Mouse (Mus musculus) gastrocnemius, postnatal 25 days (tissue): ENCODE measurements around the gene Megf8. TPM values are rescaled to one million over a fixed set of nuclear protein-coding genes. Genes with fewer than 3 reads are reported as not detected.
A peak's percentile ranks its signal among the peaks of the same experiment; 100 is the strongest.

Experiments used
- DNase-seq: peaks from one replicate; pipeline ENCODE4 v3.0.0; 2022
- total RNA-seq, 2 experiments: library from RNA; stranded (reverse); gene quantifications; 1 replicate in 1 of 2; 2 replicates in 1 of 2; pipeline ENCODE4 v1.2.3; 2021

Megf8 gene
- total RNA-seq, 2 experiments from 2014 or later, result 15.5 to 18.7 TPM

DNA sequence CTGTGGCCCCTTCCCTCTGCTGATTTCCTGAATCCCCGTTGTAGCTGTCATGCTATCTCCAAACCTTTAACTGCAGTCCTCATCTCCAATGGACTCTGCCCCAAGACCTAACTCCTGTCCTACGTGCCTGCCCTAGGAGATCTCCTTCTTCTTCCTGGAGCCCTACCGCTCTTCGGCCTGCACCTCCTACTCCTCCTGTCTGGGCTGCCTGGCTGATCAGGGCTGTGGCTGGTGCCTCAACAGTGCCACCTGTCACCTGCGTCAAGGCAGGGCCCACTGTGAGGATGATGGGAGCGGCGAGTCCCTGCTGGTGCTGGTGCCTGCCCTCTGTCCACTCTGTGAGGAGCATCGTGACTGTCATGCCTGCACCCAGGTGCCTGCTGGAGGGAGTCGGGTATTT lies 22.4 kb downstream of the Megf8 start:
- no peak for DNase-seq

DNA sequence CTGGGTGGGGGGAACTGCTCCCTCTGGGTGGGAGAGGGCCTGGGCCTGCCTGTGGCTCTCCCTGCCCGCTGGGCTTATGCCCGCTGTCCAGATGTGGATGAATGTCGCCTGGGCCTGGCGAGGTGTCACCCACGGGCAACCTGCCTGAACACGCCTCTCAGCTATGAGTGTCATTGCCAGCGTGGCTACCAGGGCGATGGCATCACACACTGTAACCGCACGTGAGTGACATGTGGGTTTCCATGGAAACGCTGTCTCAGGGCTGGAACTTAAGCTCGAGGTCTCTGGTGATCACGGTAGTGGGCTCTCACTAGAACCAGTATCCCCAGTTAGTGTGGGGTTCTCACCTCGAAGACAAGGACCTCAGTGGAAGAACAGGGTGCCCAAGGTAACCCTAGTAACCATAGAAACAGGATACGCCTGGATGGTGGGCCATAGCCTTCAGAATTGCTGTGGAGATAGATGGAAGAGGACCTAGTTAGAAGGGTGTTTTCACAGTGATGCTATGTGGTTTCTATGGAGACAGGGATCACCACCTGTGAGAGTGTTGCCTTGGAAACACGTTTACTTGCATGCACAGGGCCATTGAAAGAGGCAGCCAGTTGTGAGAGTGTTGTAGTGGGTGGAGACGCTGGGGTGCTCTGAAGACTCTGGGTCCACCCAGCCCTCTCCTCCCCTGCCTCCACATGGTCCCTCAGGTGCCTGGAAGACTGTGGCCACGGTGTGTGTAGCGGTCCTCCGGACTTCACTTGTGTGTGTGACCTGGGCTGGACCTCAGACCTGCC lies 24.2 kb downstream of the Megf8 start:
- DNase-seq, result no peak

DNA sequence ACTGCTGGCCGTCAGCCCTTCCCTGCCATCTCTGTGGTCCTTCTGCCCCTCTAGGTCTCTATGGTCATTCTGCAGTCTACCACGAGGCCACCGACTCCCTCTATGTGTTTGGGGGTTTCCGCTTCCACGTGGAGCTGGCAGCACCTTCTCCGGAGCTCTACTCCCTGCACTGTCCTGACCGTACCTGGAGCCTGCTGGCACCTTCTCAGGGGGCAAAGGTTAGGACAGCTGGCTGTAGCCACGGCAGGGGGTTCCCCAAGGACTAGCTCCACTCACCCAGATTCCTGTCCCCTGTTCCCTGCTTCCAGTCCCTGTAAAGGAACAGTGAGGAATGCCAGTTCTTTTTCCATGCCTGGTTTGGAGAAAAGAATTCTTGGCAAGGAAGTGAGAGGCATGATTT lies 31.9 kb downstream of the Megf8 start:
- no peak for DNase-seq

DNA sequence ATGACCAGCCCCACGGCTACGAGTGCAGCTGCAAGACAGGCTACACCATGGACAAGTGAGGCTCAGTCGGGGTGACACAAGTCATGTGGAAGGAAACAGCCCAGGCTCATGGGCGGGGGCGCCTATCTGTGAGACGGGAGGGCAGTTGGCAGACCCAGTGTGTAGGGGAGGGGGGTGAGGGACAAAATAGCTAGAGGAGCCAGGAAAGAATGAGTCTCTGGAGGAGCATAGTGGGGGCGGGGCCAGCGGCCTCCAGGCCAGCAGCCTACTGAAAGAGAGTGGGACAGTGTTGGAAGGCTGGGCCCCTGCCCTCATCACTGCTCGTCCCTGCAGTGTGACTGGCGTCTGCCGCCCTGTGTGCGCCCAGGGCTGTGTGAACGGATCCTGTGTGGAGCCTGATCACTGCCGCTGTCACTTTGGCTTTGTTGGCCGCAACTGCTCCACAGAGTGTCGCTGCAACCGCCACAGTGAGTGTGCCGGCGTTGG lies 41.8 kb downstream of the Megf8 start:
- DNase-seq, result no peak

DNA sequence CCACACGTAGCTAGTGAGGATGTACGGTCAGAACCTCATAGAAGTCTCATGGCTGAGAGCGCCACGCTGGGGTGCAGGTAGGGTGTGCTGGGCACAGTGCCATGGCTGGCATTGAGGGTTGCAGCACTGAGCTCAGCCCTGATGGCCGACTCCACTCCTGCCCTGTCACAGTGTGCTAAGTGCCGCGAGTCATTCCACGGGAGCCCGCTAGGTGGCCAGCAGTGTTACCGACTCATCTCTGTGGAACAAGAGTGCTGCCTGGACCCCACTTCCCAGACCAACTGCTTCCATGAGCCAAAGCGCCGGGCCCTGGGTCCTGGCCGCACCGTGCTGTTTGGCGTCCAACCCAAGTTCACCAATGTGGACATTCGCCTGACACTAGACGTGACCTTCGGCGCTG lies 46.2 kb downstream of the Megf8 start:
- no peak for DNase-seq

DNA sequence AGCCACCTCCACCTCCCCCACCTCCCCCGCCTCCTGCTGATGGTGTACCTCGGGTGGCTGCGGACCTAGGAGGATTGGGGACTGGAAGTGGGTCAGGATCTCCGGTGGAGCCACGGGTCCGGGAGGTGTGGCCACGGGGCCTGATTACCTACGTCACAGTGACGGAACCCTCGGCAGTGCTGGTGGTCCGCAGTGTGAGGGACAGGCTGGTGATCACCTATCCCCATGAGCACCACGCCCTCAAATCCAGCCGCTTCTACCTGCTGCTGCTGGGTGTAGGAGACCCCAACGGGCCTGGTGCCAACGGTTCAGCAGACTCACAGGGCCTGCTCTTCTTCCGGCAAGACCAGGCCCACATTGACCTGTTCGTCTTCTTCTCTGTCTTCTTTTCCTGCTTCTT lies 46.7 kb downstream of the Megf8 start:
- DNase-seq, result no peak

DNA sequence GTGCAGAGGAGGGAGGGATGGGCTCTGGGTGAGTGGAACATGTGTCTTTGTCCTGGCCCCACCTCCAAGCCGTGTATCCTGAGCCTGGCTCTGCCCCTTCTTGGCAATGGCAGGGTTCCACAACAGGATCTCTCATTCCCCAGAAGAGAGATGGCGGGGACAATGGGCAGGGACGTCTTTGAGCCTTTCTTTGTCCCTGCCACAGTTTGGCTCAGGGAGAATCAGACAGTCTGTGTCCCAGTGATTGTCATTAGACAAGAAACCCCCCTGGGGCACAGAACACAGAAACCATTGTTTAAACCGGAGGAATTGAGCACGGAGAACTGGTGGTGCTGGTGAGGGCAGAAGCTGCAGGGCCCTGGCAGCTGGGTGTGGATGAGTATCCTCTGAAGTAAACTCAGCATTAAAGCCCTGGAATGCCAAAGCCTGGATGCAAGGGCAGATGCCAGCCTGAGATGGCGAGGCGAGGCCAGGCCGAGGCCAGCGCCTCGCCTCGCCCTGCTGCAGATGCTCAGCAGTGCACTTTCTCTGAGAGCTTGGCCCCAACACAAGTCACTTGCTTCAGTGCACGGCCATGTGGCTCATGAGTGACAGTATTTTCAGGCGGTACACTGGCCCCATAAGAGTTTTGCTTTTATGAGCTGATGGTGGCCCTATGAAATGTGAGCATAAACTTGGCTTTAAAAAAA lies 49.1 kb downstream of the Megf8 start:
- DNase-seq, result no peak

DNA sequence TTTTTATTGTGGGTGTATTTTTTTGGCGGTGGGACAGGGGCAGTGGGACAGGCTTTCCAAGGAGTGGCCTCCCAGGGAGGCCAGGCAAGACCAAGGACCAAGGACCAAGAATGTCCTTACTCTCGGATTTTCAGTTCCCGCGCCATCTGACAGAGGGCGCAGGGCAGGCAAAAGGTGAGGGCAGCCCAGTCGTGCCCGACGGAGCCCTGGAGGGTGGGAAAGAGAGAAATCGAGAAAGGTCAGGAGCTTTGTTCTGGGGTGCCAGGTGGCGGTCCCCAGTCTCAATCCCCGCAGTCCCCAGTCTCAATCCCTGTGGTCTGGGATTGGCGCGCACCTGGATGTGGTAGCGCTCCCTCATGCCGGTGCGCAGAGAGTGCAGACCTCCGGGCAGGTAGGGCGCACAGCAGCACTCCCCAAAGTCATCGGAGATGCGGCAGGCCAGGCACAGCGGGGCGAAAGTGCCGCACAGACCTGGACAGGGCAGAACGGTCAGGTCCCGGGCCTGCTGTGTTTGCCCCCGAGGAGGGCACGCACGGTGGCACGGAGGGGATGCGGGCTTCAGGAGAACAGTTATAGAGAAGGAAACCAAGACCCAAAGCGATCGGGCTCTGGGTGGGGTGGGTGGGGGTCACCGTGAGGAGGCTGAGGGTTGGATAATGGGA lies 50.8 kb downstream of the Megf8 start:
- DNase-seq, result no peak

DNA sequence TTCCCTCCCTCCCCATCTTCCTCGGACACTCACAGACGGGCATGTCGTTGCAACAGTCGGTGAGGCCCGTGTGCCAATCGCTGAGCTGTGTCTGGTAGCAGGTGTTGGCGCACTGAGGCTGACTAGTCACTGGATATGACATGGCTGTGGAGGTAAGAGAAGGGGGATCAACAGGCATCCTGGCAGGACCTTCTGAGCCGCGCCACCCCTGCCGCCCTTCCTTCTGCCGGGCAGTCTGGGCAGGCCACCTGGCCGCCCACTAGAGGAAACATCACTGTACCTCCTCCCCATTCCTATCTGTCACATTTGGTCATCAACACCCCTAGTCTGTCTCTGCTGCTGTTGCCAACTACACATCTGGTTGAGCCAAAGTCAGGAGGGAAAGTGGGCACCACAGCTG lies 51.4 kb downstream of the Megf8 start:
- no peak for DNase-seq

DNA sequence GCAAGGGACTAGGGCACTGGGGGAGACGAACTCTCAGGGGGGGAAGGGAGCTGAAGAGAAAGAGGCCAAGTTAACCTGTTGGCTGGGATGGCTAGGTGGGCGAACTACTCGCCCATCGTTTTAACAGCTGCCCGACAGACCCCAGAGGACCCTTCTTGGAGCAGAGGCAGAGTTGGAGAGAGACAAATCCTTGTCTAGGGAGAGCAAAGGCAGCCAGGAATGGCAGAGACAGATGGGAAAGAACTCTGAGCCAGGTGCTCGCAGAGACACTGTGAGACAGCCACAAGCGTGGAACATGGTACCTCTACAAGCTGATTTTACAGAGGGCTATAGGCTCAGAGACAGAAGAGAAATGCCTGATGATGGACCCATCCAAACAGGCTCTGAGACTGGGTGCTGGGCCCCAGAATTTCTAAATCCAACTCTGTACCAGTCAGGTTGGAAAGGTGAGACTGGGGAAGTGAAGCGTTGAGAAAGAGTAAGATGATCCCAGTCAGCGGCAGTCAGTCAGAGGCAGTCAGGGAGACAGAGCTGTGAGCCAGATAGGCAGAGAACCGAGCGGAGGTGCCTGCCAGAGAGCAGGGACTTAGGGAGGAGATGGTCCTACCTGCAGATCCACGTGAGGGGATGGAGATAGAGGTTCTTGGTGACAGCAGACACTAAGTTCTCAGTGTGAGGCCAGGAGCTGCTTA lies 52.2 kb downstream of the Megf8 start, which contains the start of gene Cnfn:
Gene Cnfn (minus strand): TSS at position 667 of the 692 bp plus-strand sequence.
- DNase-seq, result no peak

DNA sequence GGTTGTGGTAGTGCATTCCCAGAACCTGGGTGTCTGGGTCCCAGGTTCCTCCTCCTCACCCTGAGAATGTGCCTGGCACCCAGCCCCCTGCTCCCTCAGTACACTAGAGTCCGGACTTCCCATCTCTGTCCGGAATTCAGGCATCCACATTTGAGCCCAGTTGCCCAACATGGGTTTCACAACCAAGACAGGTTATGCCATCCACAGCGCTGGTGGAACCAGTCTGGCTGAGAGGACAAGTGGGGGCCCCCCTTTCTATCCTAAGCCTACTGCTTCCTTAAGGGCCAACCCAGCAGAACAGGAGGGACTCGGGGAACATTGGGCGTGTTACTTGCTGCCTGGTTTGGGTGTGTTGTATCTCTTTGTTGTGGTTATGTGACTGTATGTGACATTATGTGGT lies 55.5 kb downstream of the Megf8 start:
- no peak for DNase-seq

DNA sequence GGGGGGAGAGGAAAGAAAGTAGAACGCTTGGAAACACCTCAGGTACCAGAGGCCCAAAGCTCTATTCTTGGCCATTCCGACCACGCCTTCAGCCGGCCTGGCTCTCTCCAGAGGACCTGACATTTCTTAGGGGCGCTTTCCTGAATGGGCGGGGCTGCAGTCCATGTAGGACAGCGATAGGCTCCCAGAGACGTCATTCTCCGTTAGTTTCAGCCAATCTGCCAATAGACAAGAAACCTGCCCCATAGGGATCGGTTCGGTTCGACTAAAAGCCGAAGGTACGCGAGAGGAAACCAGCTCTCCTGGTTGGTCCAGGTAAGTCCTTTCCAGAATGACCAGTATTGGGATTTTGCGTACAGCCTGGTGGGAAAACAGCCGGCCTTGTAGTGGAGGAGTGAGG lies 59.6 kb downstream of the Megf8 start:
- peak; percentile 86 for DNase-seq

DNA sequence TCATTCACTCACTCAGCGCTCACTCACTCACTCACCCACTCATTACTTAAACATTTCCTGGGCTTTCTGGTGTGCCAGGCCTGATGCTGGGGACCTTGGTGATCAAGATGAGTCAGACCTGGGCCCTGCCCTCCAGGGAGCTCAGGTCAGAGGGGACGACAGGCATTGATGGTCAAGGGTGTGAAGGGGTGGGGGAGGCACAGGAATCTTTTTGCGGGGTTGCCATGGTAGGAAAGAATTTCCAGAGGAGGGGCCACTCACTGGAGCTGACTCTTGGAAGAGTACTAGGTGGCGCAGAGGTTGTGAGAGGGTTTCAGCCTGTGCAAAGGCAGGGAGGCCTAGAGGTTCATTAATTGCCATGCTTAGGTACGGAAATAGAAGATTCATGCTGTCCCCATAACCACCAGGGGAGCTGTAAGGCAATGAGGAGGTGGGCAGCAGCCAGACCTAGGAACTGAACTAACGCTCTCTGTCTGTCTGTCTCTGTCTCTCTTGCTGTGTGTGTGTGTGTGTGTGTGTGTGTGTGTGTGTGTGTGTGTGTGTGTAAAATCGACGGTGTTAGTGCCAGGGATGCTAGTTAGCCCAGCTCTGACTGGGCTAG lies 60.2 kb downstream of the Megf8 start:
- DNase-seq, result no peak

DNA sequence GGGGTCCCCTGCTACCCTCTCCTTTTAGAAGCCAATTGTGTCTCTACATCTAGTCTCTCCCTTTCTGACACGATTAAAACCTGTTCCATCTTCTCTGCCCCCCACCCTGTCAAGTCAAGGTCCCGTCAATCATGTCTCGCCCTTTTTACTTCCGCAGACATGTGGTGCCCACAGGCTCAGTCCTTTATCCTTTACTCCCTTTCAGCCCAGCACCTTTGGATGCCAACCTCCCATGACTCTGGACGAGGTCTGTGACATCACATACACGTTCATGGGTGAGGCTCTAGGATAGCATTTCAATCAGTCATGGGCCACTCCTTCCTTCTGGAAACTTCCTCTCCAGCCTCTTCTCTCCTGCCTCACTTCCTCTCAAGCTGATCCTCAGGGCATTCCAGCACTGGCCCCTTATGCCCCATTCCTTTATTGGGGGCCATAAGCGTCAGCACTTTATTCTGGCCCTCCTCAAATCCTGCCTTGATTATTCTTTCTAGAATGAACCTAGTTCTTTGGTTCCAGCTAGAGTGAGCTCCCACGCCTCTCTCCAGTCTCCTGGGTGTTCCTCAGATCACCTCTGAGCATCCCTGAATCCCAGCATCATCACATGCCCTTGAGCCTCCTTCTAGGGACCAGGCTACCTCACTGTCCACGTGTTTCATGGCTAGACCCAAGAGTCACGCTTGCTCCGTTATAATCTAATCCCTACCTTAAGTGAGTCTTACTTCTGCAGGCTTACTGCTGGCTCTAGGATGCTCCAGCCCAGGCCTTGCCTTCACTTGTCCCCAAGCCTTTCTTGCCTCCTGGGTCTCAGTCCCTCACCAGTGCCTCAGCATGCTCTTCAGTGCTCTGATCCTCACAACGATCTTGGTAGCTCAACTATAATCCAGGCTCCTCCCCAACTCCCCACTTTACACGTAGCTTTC lies 61.5 kb downstream of the Megf8 start:
- no peak for DNase-seq

DNA sequence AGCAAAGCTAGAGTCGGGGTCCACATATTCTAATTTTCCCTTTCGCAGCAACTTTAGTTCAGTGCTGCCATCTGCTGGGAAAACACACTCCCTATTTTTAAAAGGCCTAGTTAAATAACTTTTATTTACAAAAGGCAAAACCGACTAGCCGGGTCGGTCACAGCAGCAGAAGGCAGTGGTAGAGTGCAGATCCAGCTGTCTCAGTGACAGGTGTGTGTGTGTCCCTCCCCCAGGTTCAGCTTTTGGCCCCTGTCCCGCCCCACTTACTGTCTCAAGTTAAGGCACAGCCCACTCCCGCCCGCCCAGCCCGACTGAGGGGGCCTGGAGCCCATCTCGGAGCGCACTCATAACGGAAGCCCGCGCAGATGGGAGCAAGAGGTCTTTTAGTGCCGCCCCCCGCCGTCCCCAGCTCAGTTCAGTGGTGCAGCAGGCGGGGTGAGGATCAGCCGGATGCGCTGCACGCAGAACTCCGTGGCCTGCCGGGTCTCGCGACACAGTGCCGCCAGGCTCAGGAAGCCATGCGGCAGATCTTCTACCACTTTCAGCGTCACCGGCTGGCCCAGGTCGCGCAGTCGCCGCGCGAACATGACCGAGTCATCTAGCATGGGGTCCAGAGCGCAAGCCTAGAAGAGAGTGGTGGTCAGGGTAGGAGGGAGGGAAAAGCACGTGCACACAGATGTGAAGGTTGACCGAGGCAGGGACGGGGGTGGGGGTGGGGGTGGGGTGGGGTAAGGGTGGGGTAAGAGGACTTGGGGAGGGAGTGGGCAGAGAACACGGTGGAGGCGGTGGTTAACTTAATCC lies 62.8 kb downstream of the Megf8 start:
- DNase-seq, result peak; percentile 48

DNA sequence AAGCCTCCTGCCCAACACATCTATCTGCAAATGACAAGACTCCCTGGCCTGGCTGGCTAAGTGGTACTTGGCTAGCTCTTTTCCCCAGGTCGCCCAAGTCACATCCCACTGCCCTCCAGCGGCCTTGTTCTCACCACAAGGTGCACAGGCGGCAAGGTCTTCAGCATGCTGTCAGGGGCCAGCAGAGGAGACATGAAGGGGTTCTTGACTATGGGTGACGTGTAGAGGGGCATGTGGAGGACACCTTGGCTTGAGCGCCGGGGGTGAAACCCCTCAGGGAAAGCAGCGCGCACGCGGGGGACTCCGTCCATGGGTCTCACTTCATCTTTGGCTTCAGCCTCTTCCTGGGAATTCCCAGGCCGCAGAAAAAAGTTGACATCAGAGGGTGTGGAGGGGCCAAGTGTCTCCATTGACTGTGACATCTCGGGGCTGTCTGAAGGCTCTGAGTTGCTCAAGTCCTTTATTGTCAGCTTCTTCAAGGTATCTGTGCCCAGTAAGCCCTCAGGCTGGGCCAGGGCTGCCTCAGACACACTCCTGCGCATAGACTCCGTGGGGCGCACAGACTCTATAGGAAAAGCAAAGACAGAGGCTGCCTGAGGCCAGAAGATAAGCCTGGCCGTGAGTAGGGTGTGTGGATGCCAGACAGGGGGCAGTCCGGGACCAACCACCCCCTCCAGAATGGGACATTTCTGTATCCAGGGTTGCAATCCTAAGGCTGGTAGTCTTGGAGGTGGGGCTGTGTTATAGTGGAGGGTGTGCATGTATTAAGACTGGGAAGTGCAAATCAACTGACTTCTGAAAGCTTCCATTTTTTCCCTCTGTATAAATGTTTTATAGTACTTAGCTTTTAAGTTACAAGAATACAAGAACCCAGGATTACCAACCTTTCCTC lies 63.7 kb downstream of the Megf8 start:
- DNase-seq, result no peak

DNA sequence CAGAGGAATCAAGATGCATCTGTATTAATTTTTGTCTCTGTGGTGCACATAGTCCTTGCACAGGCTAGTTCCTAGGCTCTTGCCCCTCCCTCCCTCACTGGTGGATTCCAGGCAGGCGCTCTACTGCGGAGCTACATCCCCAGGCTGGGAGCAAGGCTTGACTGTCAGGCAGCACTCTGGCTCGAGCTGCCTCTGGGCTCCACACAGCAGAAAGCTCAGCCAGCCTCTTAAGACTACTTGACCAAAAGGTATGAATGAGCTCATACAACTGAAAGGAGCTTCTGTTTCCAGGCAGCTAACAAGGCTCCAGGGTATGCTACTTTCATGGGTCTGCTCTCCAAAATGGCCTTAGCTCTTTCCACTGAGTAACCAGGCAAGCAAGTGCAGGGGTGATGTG lies 64.3 kb downstream of the Megf8 start:
- no peak for DNase-seq

DNA sequence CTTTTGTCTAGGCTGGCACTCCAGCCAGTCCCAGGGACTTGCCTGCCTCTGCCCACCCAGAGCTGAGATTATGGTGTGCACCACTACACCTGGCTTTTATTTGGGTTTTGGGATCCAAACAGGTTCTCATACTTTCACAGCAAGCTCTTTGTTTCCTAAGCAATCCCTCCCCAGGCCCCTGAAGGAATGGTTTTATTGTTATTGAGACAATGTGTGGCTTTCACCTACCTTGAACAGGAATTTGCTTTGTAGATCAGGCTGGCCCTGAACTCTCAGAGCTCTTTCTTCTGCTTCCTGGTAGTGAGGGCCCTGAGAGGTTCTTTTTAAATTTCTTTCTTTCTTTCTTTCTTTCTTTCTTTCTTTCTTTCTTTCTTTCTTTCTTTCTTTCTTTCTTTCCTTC lies 65.6 kb downstream of the Megf8 start:
- no peak for DNase-seq

DNA sequence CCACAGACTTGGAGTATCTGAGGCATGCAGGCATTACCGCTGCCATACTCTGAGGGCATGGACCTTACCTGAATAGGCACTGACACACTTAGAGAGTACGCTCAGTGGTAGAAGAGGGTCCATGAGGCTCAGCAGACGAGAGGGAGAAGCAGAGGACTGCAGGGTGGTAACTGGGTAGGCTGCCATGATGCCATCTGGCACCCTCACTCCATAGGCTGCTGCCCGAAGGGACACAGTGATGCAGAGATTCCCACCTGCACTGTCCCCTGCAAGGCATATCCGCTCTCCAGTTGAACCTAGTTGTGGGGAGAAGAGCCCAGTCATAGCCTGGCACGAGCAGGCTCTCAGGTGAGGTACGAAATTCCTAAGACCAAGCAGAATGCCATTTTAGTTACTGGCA lies 66.4 kb downstream of the Megf8 start:
- DNase-seq, result no peak
